Mouse (Mus musculus) CH12.LX (cell line): Measurements from ENCODE around the gene Lef1. TPM values are rescaled to one million over a fixed set of nuclear protein-coding genes. Genes with fewer than 3 reads are reported as not detected.

Experiments
- DNase-seq: peaks from one replicate; pipeline ENCODE4 v3.0.0-alpha.2; 2013; ENCODE audit errors: extremely low read depth
- H3K27ac ChIP-seq: 2 replicates; pipeline ENCODE4 v1.5.1; 2012; ENCODE audit warnings: low read depth, mild to moderate bottlenecking, control low read depth, moderate library complexity; ENCODE audit not compliant: insufficient read depth
- H3K27me3 ChIP-seq: replicated peaks from 2 replicates; pipeline ENCODE3; 2012; ENCODE audit warnings: inconsistent platforms
- H3K36me3 ChIP-seq, 2 experiments: replicated peaks in 1 of 2; 2 replicates each; pipeline versions ENCODE3 to v1.6.1; 2012; ENCODE audit warnings: inconsistent platforms in 1 of 2, low read length in 1 of 2, mild to moderate bottlenecking in 1 of 2, mixed read lengths in 1 of 2, moderate library complexity in 1 of 2; ENCODE audit not compliant: control insufficient read depth in 1 of 2, insufficient read depth in 1 of 2
- H3K4me1 ChIP-seq, 2 experiments: 2 replicates each; pipeline ENCODE4 v1.6.1; 2012; ENCODE audit warnings: inconsistent platforms in 1 of 2, moderate library complexity in 1 of 2; ENCODE audit not compliant: insufficient read depth in 2 of 2, control insufficient read depth in 1 of 2
- H3K4me2 ChIP-seq: 2 replicates; pipeline ENCODE4 v1.6.1; 2012; ENCODE audit warnings: low read depth, mild to moderate bottlenecking, control low read depth; ENCODE audit not compliant: poor library complexity, insufficient read depth, severe bottlenecking
- H3K4me3 ChIP-seq, 3 experiments: fragments of 150-350 bp in 1 of 3; sonication (generic) in 1 of 3; replicated peaks in 1 of 3; 2 replicates each; pipeline versions ENCODE3 to v1.5.1; 2011 to 2012; ENCODE audit warnings: low read depth in 2 of 3, low read length in 2 of 3, mild to moderate bottlenecking in 2 of 3, moderate library complexity in 2 of 3, control low read depth in 1 of 3, improper control_type of control experiment in 1 of 3, inconsistent platforms in 1 of 3, mixed read lengths in 1 of 3; ENCODE audit not compliant: poor library complexity in 1 of 3
- H3K79me2 ChIP-seq: replicated peaks from 2 replicates; pipeline ENCODE4 v1.6.1; 2012; ENCODE audit warnings: mild to moderate bottlenecking, moderate library complexity; ENCODE audit not compliant: control insufficient read depth, poor library complexity, insufficient read depth, severe bottlenecking; ENCODE audit errors: extremely low read depth
- H3K9ac ChIP-seq: 2 replicates; pipeline ENCODE4 v1.6.1; 2012; ENCODE audit warnings: low read depth, mild to moderate bottlenecking, control low read depth, moderate library complexity; ENCODE audit not compliant: insufficient read depth
- H3K9me3 ChIP-seq: replicated peaks from 2 replicates; pipeline ENCODE3; 2012; ENCODE audit warnings: low read length, inconsistent platforms, mixed read lengths
- CHD2 ChIP-seq: IDR thresholded peaks from 2 replicates; pipeline ENCODE4 v1.6.1; 2011; ENCODE audit warnings: low read length, improper control_type of control experiment
- CTCF ChIP-seq, 2 experiments: IDR thresholded peaks in 1 of 2; conservative IDR thresholded peaks in 1 of 2; 2 replicates each; pipeline ENCODE4 v1.5.1; 2011 to 2012; ENCODE audit warnings: low read depth in 2 of 2, low read length in 2 of 2, improper control_type of control experiment in 1 of 2, inconsistent platforms in 1 of 2, mild to moderate bottlenecking in 1 of 2, moderate library complexity in 1 of 2
- EP300 ChIP-seq: IDR thresholded peaks from 2 replicates; pipeline ENCODE4 v1.6.1; 2011; ENCODE audit warnings: low read length, improper control_type of control experiment
- HCFC1 ChIP-seq: IDR thresholded peaks from 2 replicates; pipeline ENCODE4 v1.6.1; 2012; ENCODE audit warnings: low read depth, mild to moderate bottlenecking, inconsistent platforms, low read length, improper control_type of control experiment
- IRF4 ChIP-seq: IDR thresholded peaks from 2 replicates; pipeline ENCODE4 v1.6.1; 2014; ENCODE audit warnings: low read depth, mild to moderate bottlenecking, inconsistent platforms, low read length, improper control_type of control experiment
- JUN ChIP-seq: IDR thresholded peaks from 2 replicates; pipeline ENCODE4 v1.6.1; 2011; ENCODE audit warnings: low read depth, mild to moderate bottlenecking, low read length, improper control_type of control experiment, moderate library complexity; ENCODE audit not compliant: insufficient read depth
- MAFK ChIP-seq: IDR thresholded peaks from 2 replicates; pipeline ENCODE4 v1.6.1; 2011; ENCODE audit warnings: low read length, improper control_type of control experiment; ENCODE audit not compliant: insufficient replicate concordance
- MAX ChIP-seq: IDR thresholded peaks from 2 replicates; pipeline ENCODE4 v1.6.1; 2011; ENCODE audit warnings: low read length, improper control_type of control experiment
- MAZ ChIP-seq: IDR thresholded peaks from 2 replicates; pipeline ENCODE4 v1.6.1; 2012; ENCODE audit warnings: low read depth, mild to moderate bottlenecking, inconsistent platforms, low read length, improper control_type of control experiment, moderate library complexity
- MEF2A ChIP-seq: IDR thresholded peaks from 2 replicates; pipeline ENCODE4 v1.6.1; 2014; ENCODE audit warnings: low read depth, mild to moderate bottlenecking, inconsistent platforms, low read length, improper control_type of control experiment, borderline replicate concordance
- NELFE ChIP-seq: IDR thresholded peaks from 2 replicates; pipeline ENCODE4 v1.6.1; 2011; ENCODE audit warnings: low read depth, low read length, improper control_type of control experiment
- POLR2A ChIP-seq: IDR thresholded peaks from 2 replicates; pipeline ENCODE4 v1.6.1; 2011; ENCODE audit warnings: low read depth, mild to moderate bottlenecking, improper control_type of control experiment, low read length
- RAD21 ChIP-seq: IDR thresholded peaks from 2 replicates; pipeline ENCODE4 v1.6.1; 2011; ENCODE audit warnings: low read depth, mild to moderate bottlenecking, low read length, improper control_type of control experiment, moderate library complexity
- SIN3A ChIP-seq: IDR thresholded peaks from 2 replicates; pipeline ENCODE4 v1.6.1; 2012; ENCODE audit warnings: low read length, improper control_type of control experiment, inconsistent platforms
- TCF12 ChIP-seq: IDR thresholded peaks from 2 replicates; pipeline ENCODE4 v1.6.1; 2014; ENCODE audit warnings: low read depth, mild to moderate bottlenecking, inconsistent platforms, low read length, improper control_type of control experiment
- USF1 ChIP-seq: IDR thresholded peaks from 2 replicates; pipeline ENCODE4 v1.6.1; 2014; ENCODE audit warnings: low read depth, mild to moderate bottlenecking, inconsistent platforms, low read length, improper control_type of control experiment
- USF2 ChIP-seq: conservative IDR thresholded peaks from 2 replicates; pipeline ENCODE4 v1.6.1; 2011; ENCODE audit warnings: low read depth, low read length, improper control_type of control experiment
- dilution Hi-C: fragments of 300-500 bp; cut with MboI; formaldehyde crosslinking; loops from 2 replicates; pipeline ENCODE4 v1.14.3; 2020; ENCODE audit warnings: low sequenced_read_pairs; ENCODE audit not compliant: extremely low pct_unique_long_range_greater_than_20kb, extremely low pct_ligation_motif_present
- in situ Hi-C: fragments of 300-500 bp; cut with MboI; formaldehyde crosslinking; loops from 3 replicates; pipeline ENCODE4 v1.14.3; 2019; ENCODE audit warnings: low sequenced_read_pairs, low pct_ligation_motif_present, low pct_unique_long_range_greater_than_20kb, mixed read lengths
- polyA plus RNA-seq: library from polyadenylated mRNA; unstranded; fragments of >175 nt; gene quantifications from 2 replicates; pipeline ENCODE4 v1.2.1, GENCODE M21; 2012; ENCODE audit warnings: low read depth; ENCODE audit not compliant: insufficient read length
- total RNA-seq, 2 experiments: library from RNA; depleted of rRNA; stranded (reverse); fragments of 300-350 nt in 1 of 2; fragments of >200 nt in 1 of 2; gene quantifications; 2 replicates each; pipeline ENCODE4 v1.2.3; 2012 to 2014

Gene Lef1
- total and polyA plus RNA-seq, 3 experiments = 1.8 to 14.5 (median 4.4) TPM

- H3K79me2 ChIP-seq = no peaks in the 10 kb centered on the region
- dilution Hi-C loops (no loop called here), in situ Hi-C loops (no loop called here)
- peaks cover 0 to 5% of the 10 kb centered on the region in 2 experiments; a peak in 1 of 4 replicates for H3K4me1 ChIP-seq
- H3K9me3 ChIP-seq = no peaks in the 10 kb centered on the region
- H3K36me3 ChIP-seq = peaks cover 4 to 21% of the 10 kb centered on the region in 2 experiments
- TF ChIP-seq MAZ = no peak
- no peak for TF ChIP-seq POLR2A
- no peak for TF ChIP-seq HCFC1
- TF ChIP-seq CTCF (conservative IDR thresholded peaks at IDR 0.05 in 1 of 2, IDR thresholded peaks at IDR 0.05 in 1 of 2; ENCODE audit: low read depth in 2 of 2, low read length in 2 of 2) = no peak
- TF ChIP-seq IRF4 = no peak
- no peak for TF ChIP-seq TCF12
- no peak for DNase-seq
- no peak overlapping the region for H3K4me2 ChIP-seq
- H3K27ac ChIP-seq = no peak overlapping the region
- H3K27me3 ChIP-seq = no peaks in the 10 kb centered on the region
- H3K4me3 ChIP-seq = no peak overlapping the region
- H3K9ac ChIP-seq = no peak overlapping the region
Measured at GRCm38 (mm10) chr3:131181006-131181405, 70.7 kb downstream of the Lef1 start.

GRCm38 (mm10) chr3:131182158-131182557 is 71.9 kb downstream of the Lef1 start:
- H3K4me1 ChIP-seq = no peaks in the 10 kb centered on the region
- no peaks in the 10 kb centered on the region for H3K9me3 ChIP-seq
- no peak for DNase-seq
- no peak overlapping the region for H3K4me3 ChIP-seq
- peaks cover 7 to 29% of the 10 kb centered on the region in 2 experiments for H3K36me3 ChIP-seq
- TF ChIP-seq RAD21 (no peak), MAX (no peak), TCF12 (no peak), MAFK (no peak), NELFE (no peak), EP300 (no peak), SIN3A (no peak), USF2 (no peak)
- dilution Hi-C loops = no loop called here
- no peak overlapping the region for H3K9ac ChIP-seq
- in situ Hi-C loops = no loop called here
- no peaks in the 10 kb centered on the region for H3K27me3 ChIP-seq
- no peaks in the 10 kb centered on the region for H3K79me2 ChIP-seq
- H3K27ac ChIP-seq = no peak overlapping the region
- no peak overlapping the region for H3K4me2 ChIP-seq

- Histone ChIP-seq H3K4me2 (no peak overlapping the region), H3K4me1 (no peaks in the 10 kb centered on the region), H3K27me3 (no peaks in the 10 kb centered on the region), H3K9ac (no peak overlapping the region), H3K36me3 (peaks cover 15 to 42% of the 10 kb centered on the region in 2 experiments), H3K27ac (no peak overlapping the region), H3K79me2 (no peaks in the 10 kb centered on the region), H3K9me3 (no peaks in the 10 kb centered on the region), H3K4me3 (no peak overlapping the region)
- no peak for DNase-seq
- dilution Hi-C loops = no loop called here
- TF ChIP-seq JUN = no peak
- TF ChIP-seq MEF2A = no peak
- no peak for TF ChIP-seq USF1
- no peak for TF ChIP-seq CHD2
- in situ Hi-C loops = no loop called here
Measured at GRCm38 (mm10) chr3:131186193-131186592, 75.9 kb downstream of the Lef1 start.
